Mouse (Mus musculus): ENCODE data around the gene Slc9b2. TPM values are rescaled to one million over a fixed set of nuclear protein-coding genes. Genes with fewer than 3 reads are reported as not detected.

Gene Slc9b2
- 0.29 TPM for polyA plus RNA-seq (2012; fragmentation: generic; extraction: Trizol)

DNA sequence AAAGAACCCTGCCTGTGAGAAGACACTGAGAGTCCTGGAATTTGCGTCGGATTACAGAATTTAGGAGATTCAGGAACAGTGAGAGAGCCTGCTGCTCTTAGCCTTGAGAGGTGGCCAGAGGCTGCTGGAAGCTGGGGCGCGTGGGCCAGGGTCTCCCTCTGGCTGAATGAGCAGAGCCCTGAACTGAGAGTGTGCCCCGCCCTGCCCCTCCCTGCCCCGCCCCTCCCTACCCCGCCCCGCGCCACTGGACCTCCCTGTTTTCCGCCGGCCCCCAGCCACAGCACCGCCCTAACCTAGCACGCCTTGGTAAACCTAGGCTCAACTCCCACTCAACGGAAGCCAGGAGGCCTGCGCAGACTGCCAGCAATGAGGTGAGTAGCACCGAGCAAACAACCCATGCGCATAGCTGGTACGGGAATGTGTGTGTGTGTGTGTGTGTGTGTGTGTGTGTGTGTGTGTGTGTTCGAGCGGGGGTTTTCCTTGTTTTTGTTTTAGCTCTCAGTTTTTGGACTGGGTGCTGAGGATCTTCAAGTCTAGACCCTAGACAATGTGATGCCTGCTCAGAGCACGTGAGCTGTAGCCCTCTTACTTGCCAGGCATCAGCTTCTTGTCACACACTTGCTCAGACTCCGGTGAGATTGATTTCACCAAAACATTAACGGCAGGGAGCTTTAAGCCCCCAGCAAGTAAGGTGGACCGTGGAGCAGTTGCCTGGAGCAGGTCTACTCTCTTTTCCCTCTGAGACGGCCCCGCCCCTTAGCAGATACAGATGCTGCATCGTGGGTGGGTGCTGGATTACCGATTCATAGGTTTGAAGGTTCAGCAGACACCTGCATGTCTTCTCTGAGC lies at the start of gene Slc9b2:
Gene Slc9b2, plus strand, starts transcription at position 290 of the 849 bp plus-strand sequence.
- H3K4me3 ChIP-seq, result no peak within 1 kb of the TSS
- TF ChIP-seq E2F4 (IDR thresholded peaks at IDR 0.05; ENCODE audit: insufficient read depth) (no peak), REST (IDR thresholded peaks at IDR 0.05; ENCODE audit: insufficient read depth, insufficient read length) (no peak), USF1 (IDR thresholded peaks at IDR 0.05; ENCODE audit: low read depth) (no peak), MYOG (IDR thresholded peaks at IDR 0.05; ENCODE audit: control insufficient read depth in 1 of 3, insufficient read depth in 1 of 3, insufficient read length in 2 of 3, low read depth in 2 of 3) (no peak), MYOD1 (IDR thresholded peaks at IDR 0.05; ENCODE audit: control insufficient read depth in 1 of 3, insufficient read length in 2 of 3, low read depth in 2 of 3) (no peak), SRF (IDR thresholded peaks at IDR 0.05; ENCODE audit: control insufficient read depth, insufficient read length, low read depth) (no peak), CEBPB (IDR thresholded peaks at IDR 0.05; ENCODE audit: insufficient read depth, poor library complexity, severe bottlenecking) (no peak), MAX (IDR thresholded peaks at IDR 0.05; ENCODE audit: low read depth) (no peak), POLR2A (IDR thresholded peaks at IDR 0.05; ENCODE audit: insufficient read length, low read depth) (no peak), TCF3 (IDR thresholded peaks at IDR 0.05; ENCODE audit: insufficient read length, low read depth) (no peak), POLR2AphosphoS2 (IDR thresholded peaks at IDR 0.05; ENCODE audit: insufficient read length, low read depth) (no peak), TCF12 (IDR thresholded peaks at IDR 0.05; ENCODE audit: insufficient read depth, poor library complexity, severe bottlenecking) (no peak)
- no peaks in the 10 kb centered on the region for H3K79me2 ChIP-seq (ENCODE audit: control insufficient read depth, insufficient read depth)
- H3K27me3 ChIP-seq (ENCODE audit: control insufficient read depth, insufficient read depth, insufficient read length), result no peaks in the 10 kb centered on the region
- H3K36me3 ChIP-seq (ENCODE audit: control insufficient read depth, insufficient read depth), result no peaks in the 10 kb centered on the region
- H3ac ChIP-seq (ENCODE audit: control insufficient read depth, insufficient read length), result no peak within 1 kb of the TSS
- H3K4me2 ChIP-seq (ENCODE audit: low read depth), result peak within 1 kb of the TSS; percentile 46

DNA sequence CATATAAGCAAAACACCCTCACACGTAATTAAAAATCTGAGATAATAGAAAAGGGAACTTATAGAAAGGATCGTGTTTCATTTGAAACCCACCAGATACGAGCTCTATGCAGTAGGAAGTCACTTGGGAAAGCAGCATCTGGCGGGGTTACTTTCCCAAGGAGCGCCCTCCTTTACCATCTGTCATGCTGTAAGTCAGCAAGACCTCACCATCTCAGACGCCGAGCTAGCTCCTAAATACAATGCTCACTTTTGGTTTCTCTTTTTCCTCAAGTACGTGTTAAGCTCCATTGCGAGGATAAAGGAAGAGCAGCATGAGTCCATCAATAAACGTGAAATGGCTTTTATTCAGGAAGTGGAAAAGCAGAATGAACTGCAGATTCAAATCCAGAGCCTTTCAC lies 48.6 kb upstream of the Slc9b2 start:
- no peak for TF ChIP-seq MYOD1 (IDR thresholded peaks at IDR 0.05; ENCODE audit: control insufficient read depth in 1 of 3, insufficient read length in 2 of 3, low read depth in 2 of 3)
- peaks cover 30% of the 10 kb centered on the region for H3K36me3 ChIP-seq (ENCODE audit: control insufficient read depth, insufficient read depth)
- no peak overlapping the region for H3K4me2 ChIP-seq (ENCODE audit: low read depth)
- no peaks in the 10 kb centered on the region for H3K27me3 ChIP-seq (ENCODE audit: control insufficient read depth, insufficient read depth, insufficient read length)
- no peak overlapping the region for H3ac ChIP-seq (ENCODE audit: control insufficient read depth, insufficient read length)
- H3K79me2 ChIP-seq (ENCODE audit: control insufficient read depth, insufficient read depth), result no peaks in the 10 kb centered on the region
- H3K4me3 ChIP-seq, result no peak overlapping the region

DNA sequence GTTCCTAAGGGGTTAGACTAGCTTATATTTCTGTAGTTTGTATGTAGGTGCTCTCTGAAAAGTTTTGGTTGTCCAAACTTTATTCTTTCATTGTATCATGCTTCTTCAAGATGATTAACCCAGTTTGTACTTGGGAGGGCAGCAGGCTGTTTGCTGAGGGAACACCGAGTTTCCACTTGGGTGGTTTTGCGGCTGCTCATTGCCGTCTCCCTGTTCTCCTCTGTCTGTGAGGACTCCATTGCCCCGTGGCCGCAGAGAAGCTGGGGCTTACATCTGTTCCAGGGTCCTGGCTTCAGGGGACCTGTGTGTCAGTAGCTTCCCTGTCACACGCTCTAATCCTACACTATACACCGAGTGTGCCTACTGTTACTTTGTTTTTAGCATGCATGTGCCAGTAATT lies 47.3 kb upstream of the Slc9b2 start:
- peaks cover 35% of the 10 kb centered on the region for H3K36me3 ChIP-seq (ENCODE audit: control insufficient read depth, insufficient read depth)
- H3K79me2 ChIP-seq (ENCODE audit: control insufficient read depth, insufficient read depth), result no peaks in the 10 kb centered on the region
- H3K4me3 ChIP-seq, result no peak overlapping the region
- no peak overlapping the region for H3ac ChIP-seq (ENCODE audit: control insufficient read depth, insufficient read length)
- TF ChIP-seq E2F4 (IDR thresholded peaks at IDR 0.05; ENCODE audit: insufficient read depth), result no peak
- no peak for TF ChIP-seq CEBPB (IDR thresholded peaks at IDR 0.05; ENCODE audit: insufficient read depth, poor library complexity, severe bottlenecking)
- no peak for TF ChIP-seq SRF (IDR thresholded peaks at IDR 0.05; ENCODE audit: control insufficient read depth, insufficient read length, low read depth)
- no peak for TF ChIP-seq POLR2A (IDR thresholded peaks at IDR 0.05; ENCODE audit: insufficient read length, low read depth)
- TF ChIP-seq REST (IDR thresholded peaks at IDR 0.05; ENCODE audit: insufficient read depth, insufficient read length), result no peak
- TF ChIP-seq MAX (IDR thresholded peaks at IDR 0.05; ENCODE audit: low read depth), result no peak
- TF ChIP-seq USF1 (IDR thresholded peaks at IDR 0.05; ENCODE audit: low read depth), result no peak
- no peak for TF ChIP-seq POLR2AphosphoS2 (IDR thresholded peaks at IDR 0.05; ENCODE audit: insufficient read length, low read depth)
- no peak for TF ChIP-seq MYOG (IDR thresholded peaks at IDR 0.05; ENCODE audit: control insufficient read depth in 1 of 3, insufficient read depth in 1 of 3, insufficient read length in 2 of 3, low read depth in 2 of 3)
- TF ChIP-seq TCF3 (IDR thresholded peaks at IDR 0.05; ENCODE audit: insufficient read length, low read depth), result no peak
- no peak overlapping the region for H3K4me2 ChIP-seq (ENCODE audit: low read depth)
- no peaks in the 10 kb centered on the region for H3K27me3 ChIP-seq (ENCODE audit: control insufficient read depth, insufficient read depth, insufficient read length)

DNA sequence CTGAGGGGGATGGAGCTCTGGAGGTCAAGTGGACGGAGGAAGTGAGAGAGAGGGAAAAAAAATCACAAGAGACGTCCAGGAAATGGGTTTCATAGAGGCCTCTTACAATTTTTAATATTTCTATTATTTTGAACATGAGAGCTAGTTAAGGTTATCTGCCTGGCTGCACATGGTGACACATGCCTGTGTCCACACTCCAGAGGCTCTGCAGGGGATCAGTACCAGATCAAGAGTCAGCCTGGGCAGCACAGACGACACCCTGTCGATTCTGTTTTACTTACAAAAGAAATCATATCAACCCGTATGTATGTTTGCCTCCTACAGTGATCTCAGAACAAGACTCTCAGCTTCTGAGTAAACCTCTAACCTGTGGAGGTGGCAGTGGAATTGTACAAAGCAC lies 38.9 kb upstream of the Slc9b2 start:
- no peaks in the 10 kb centered on the region for H3K79me2 ChIP-seq (ENCODE audit: control insufficient read depth, insufficient read depth)
- no peaks in the 10 kb centered on the region for H3K27me3 ChIP-seq (ENCODE audit: control insufficient read depth, insufficient read depth, insufficient read length)
- H3ac ChIP-seq (ENCODE audit: control insufficient read depth, insufficient read length), result no peak overlapping the region
- H3K4me2 ChIP-seq (ENCODE audit: low read depth), result no peak overlapping the region
- peaks cover 28% of the 10 kb centered on the region for H3K36me3 ChIP-seq (ENCODE audit: control insufficient read depth, insufficient read depth)
- H3K4me3 ChIP-seq, result no peak overlapping the region
- TF ChIP-seq SRF (IDR thresholded peaks at IDR 0.05; ENCODE audit: control insufficient read depth, insufficient read length, low read depth) (no peak), TCF12 (IDR thresholded peaks at IDR 0.05; ENCODE audit: insufficient read depth, poor library complexity, severe bottlenecking) (no peak), MYOD1 (IDR thresholded peaks at IDR 0.05; ENCODE audit: control insufficient read depth in 1 of 3, insufficient read length in 2 of 3, low read depth in 2 of 3) (no peak), POLR2AphosphoS2 (IDR thresholded peaks at IDR 0.05; ENCODE audit: insufficient read length, low read depth) (no peak)

DNA sequence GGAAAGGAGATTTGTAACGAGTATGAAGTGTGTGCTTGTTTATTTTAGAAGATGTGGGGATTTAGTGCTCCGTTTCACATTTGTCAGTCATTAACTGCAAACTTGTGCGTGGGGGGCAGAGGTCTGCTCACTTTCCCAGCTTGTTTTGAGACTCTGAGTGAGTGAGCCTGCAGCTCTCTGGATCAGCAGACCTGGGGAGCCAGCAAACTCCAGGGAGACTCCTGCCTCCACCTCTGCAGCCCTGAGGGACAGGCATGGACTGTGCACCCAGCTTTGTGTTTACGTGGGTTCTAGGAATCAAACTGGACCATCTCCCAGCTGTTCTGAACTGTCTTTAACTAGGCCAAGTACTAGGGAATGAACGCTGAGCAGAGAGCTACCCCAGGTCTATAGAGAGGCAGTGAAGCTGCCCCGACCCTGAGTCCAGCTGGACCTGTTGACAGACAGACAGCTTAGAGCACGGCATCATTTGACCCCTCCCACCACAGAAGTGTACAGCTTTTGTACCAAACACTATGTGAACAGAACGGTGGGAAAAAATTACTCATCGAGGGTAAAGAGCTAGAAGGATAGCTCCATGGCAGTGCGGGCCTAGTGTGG lies 38.0 kb upstream of the Slc9b2 start:
- H3K36me3 ChIP-seq (ENCODE audit: control insufficient read depth, insufficient read depth), result peaks cover 28% of the 10 kb centered on the region
- TF ChIP-seq POLR2A (IDR thresholded peaks at IDR 0.05; ENCODE audit: insufficient read length, low read depth), result no peak
- no peak for TF ChIP-seq POLR2AphosphoS2 (IDR thresholded peaks at IDR 0.05; ENCODE audit: insufficient read length, low read depth)
- TF ChIP-seq USF1 (IDR thresholded peaks at IDR 0.05; ENCODE audit: low read depth), result no peak
- TF ChIP-seq CEBPB (IDR thresholded peaks at IDR 0.05; ENCODE audit: insufficient read depth, poor library complexity, severe bottlenecking), result no peak
- no peak for TF ChIP-seq MYOG (IDR thresholded peaks at IDR 0.05; ENCODE audit: control insufficient read depth in 1 of 3, insufficient read depth in 1 of 3, insufficient read length in 2 of 3, low read depth in 2 of 3)
- no peak for TF ChIP-seq TCF3 (IDR thresholded peaks at IDR 0.05; ENCODE audit: insufficient read length, low read depth)
- TF ChIP-seq MAX (IDR thresholded peaks at IDR 0.05; ENCODE audit: low read depth), result no peak
- no peak overlapping the region for H3K4me2 ChIP-seq (ENCODE audit: low read depth)
- H3K4me3 ChIP-seq, result no peak overlapping the region
- H3K79me2 ChIP-seq (ENCODE audit: control insufficient read depth, insufficient read depth), result no peaks in the 10 kb centered on the region
- H3K27me3 ChIP-seq (ENCODE audit: control insufficient read depth, insufficient read depth, insufficient read length), result no peaks in the 10 kb centered on the region
- no peak overlapping the region for H3ac ChIP-seq (ENCODE audit: control insufficient read depth, insufficient read length)
